Mouse (Mus musculus) megakaryocyte-erythroid progenitor cell, adult 5 weeks (primary cell): ENCODE results near the gene Csk. TPM values are rescaled to one million over a fixed set of nuclear protein-coding genes. Genes with fewer than 3 reads are reported as not detected.

Experiments used
- polyA plus RNA-seq: library from polyadenylated mRNA; stranded (reverse); fragments of >175 nt; gene quantifications from 2 replicates; pipeline ENCODE4 v1.2.3, GENCODE M21; 2012

Csk gene
- polyA plus RNA-seq, result 284 and 309 TPM in 2 replicates

GRCm38 (mm10) chr9:57653283-57653682, at the start of gene Csk:
Gene Csk (minus strand): TSS chr9:57653631.

GRCm38 (mm10) chr9:57687751-57688150, 34.3 kb upstream of the Csk start, which contains the start of gene Cyp1a1:
Gene Cyp1a1 (plus strand): TSS chr9:57687928.

GRCm38 (mm10) chr9:57683520-57683919, 30.1 kb upstream of the Csk start, which contains the start of gene Cyp1a2:
Gene Cyp1a2 (minus strand): TSS chr9:57683703.

GRCm38 (mm10) chr9:57620674-57621073, 32.8 kb downstream of the Csk start, which contains the start of gene Lman1l:
Gene Lman1l (minus strand): TSS chr9:57620774.

GRCm38 (mm10) chr9:57606139-57606851, 47.1 kb downstream of the Csk start, which contains the start of gene Cplx3:
Gene Cplx3 (minus strand): TSS chr9:57606281.

GRCm38 (mm10) chr9:57589224-57590126, 64.0 kb downstream of the Csk start, which contains the start of gene Ulk3:
Gene Ulk3 (plus strand): TSS chr9:57589452.

Other genes with a start within 250 kb of the Csk start
- gene Ppcdc, start 213.5 kb downstream of the Csk start, polyA plus RNA-seq, result 5.8 and 6.9 TPM in 2 replicates
- 0.84 and 2.5 TPM in 2 replicates for gene Scamp5, start 185.6 kb downstream of the Csk start, polyA plus RNA-seq
- gene Rpp25, start 149.6 kb downstream of the Csk start, polyA plus RNA-seq, result 0.13 and 0.38 TPM in 2 replicates
- gene Cox5a, start 132.4 kb downstream of the Csk start, polyA plus RNA-seq, result 434 and 534 TPM in 2 replicates
- gene Fam219b, start 116.1 kb downstream of the Csk start, polyA plus RNA-seq, result 10.4 and 14.8 TPM in 2 replicates
- 6.2 and 8.3 TPM in 2 replicates for gene Mpi, start 100.9 kb downstream of the Csk start, polyA plus RNA-seq
- 39.3 and 40.6 TPM in 2 replicates for gene Scamp2, start 92.7 kb downstream of the Csk start, polyA plus RNA-seq
- gene Ulk3, start 64.2 kb downstream of the Csk start, polyA plus RNA-seq, result 3.7 and 5.0 TPM in 2 replicates
- gene Cplx3, start 47.4 kb downstream of the Csk start, polyA plus RNA-seq, result 0.16 TPM in 1 of 2 replicates, not detected in the other
- gene Lman1l, start 32.9 kb downstream of the Csk start, polyA plus RNA-seq, result not detected in 2 replicates
- gene Cyp1a2, start 30.1 kb upstream of the Csk start, polyA plus RNA-seq, result not detected in 2 replicates
- gene Cyp1a1, start 34.3 kb upstream of the Csk start, polyA plus RNA-seq, result 0.08 and 0.12 TPM in 2 replicates
- gene Edc3, start 54.9 kb upstream of the Csk start, polyA plus RNA-seq, result 11.6 and 12.9 TPM in 2 replicates
- 70.6 and 84.9 TPM in 2 replicates for gene Clk3, start 112.2 kb upstream of the Csk start, polyA plus RNA-seq
- 3.6 and 5.7 TPM in 2 replicates for gene Arid3b, start 183.2 kb upstream of the Csk start, polyA plus RNA-seq